Mouse (Mus musculus) small intestine, adult 2 months (tissue): ENCODE data around the gene Foxr1.

Source experiments
- CTCF ChIP-seq: fragments of 200-500 bp; IDR thresholded peaks from 2 replicates; pipeline ENCODE4 v1.5.1; 2012; ENCODE audit warnings: low read depth, mild to moderate bottlenecking, control low read depth, inconsistent platforms, low read length, moderate library complexity, mixed read lengths; ENCODE audit not compliant: insufficient replicate concordance, insufficient read length; ENCODE audit errors: extremely low read depth
- POLR2A ChIP-seq: fragments of 200-500 bp; IDR thresholded peaks from 2 replicates; pipeline ENCODE4 v1.6.1; 2012; ENCODE audit warnings: low read depth, mild to moderate bottlenecking, control low read depth, inconsistent platforms, low read length, moderate library complexity

GRCm38 (mm10) chr9:44398087-44398486 is 42.8 kb downstream of the Foxr1 start:
- TF ChIP-seq CTCF (no peak), POLR2A (no peak; the same call in 1 of the 2 replicates)
